Mouse (Mus musculus): ENCODE data around the gene Surf4.

DNA sequence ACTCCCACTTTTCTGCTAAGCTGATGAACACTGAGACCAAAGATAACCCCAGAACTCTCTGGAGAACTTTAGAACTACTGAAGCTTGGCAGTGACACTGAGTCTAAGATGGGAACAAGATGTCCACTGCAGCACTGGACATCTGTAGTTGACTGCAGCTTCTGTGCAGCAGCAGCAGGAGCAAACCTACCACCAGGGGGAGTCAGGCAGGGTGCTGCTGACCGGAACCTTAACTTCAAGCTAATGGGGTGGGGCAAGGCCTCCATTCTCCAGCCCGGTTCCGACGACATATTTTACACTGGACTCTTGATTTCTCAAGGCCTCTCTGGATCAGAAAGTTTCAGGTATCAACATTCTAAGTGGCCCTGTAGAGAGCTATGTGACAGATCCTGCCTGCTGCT lies 26.6 kb downstream of the Surf4 start:
- peak; percentile 87 for TF ChIP-seq CTCF (IDR thresholded peaks at IDR 0.05; ENCODE audit: low read depth)
- no peak for TF ChIP-seq EP300 (IDR thresholded peaks at IDR 0.05; ENCODE audit: low read depth)
